Mouse (Mus musculus) 3T3-L1 (cell line): ENCODE measurements around the gene Klhl3.

Experiments
- DNase-seq: peaks from one replicate; pipeline ENCODE4 v3.0.0-alpha.2; 2015; ENCODE audit warnings: low read depth, low spot score

The Klhl3 gene

DNA sequence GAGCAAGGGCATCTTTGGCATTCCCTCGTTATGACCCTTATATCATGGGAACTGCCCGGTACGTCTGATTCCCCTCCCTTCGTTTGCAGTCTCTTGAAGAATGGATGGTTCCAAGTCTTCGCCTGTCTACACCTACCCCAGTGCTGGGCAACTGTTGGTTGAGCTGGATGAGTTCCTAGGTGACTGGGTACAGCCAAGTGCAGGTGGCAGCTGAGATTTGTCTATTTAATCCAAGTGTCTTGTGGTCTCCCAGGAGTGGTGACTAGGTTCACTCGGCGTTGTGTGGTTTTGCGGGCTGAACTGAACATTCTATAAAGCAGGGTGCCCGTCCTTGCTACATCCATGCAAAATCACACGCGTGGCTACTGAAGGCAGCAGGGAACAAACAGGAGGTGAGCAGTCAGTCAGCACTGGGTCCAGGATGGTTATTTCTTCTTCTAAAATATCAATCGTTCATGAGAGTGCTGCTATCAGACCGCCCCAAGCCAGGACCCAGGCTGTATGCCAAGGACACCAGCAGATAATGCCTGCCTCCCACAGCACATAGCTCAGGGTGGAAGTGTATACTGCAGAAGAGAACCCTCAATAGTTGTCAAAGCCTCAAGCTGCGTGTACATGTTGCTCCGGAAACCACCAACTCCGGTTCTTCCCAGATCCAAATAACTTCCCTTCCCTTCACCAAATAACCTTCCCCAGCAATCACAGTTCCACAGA, 87.5 kb downstream of the Klhl3 start:
- no peak for DNase-seq

DNA sequence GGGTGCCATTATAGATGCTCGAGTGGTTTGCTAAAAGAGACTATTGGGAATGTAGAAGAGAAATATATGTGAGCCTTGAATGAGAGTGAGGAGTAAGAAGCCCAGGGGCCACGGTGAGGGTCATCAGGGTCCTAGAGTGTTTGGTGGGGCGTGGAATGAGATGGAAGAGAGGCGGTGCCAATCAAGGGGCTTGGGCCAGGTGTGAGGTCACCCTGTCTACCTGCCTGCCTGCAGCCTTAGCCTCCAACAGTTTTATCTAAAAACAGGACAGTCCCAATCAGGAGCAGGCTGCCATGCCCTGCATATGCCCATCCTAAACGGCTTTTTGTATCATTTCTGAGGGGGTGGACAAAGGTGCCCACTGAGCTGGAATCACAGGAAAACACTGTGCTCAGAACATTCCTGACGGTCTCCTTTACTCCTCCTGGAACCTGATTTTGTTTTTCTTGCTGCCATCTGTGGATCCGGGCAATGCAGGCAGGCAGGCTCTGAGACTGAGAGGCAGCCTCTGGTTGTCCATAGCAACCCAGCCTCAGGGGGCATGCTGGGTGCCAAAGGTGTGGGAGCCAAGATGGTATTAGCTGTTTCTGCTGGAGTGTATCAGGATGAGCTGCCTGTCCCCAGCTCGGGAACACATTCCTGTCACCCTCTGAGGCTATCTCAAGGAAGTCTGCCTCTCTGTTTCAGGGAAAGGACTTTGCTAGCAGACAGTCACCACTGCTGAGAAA, 89.5 kb downstream of the Klhl3 start:
- no peak for DNase-seq

DNA sequence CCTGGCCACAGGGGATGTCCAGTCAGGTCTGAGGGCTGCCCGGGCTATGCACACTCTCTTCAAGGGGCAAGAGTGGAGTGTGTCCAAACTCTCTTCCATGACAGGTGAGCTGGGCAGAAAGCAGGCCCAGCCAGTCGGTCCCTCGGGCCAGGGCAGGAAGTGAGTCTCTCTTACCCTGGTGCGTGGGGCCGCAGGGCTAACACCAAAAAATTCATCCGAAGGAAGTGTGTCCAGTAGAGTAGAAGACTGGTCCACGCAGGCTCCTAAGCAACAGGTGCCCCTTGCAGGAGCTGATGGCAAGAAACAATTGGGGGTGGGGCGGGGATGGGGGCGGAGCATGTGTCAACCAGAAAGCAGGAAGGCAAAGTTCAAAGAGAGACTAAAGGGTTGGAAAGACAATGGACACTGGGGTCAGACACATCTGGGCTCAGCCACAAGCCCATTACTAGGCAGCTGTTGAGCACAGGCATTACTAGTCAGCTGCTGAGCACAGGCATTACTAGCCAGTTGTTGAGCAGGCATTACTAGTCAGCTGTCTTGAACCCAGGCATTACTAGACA, 90.3 kb downstream of the Klhl3 start:
- no peak for DNase-seq

DNA sequence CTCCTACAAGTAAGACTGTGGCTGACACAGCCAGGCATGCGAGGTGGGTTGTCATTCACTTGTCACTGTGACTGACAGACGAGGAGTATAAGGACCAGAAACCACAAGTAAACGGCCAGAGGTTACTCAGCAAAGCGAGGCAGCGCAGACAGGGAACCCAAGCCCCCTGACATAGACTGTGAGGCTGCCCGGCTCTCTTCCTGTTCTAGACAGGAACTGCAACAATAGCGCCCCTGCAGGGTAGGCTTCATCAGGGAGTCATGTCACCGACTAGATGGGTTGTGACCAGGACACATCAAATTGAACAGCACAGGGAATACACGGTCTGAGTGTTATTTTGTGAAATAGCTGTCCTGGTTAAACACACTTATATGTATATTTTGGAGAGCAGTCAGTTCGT, 93.0 kb downstream of the Klhl3 start:
- DNase-seq: no peak

DNA sequence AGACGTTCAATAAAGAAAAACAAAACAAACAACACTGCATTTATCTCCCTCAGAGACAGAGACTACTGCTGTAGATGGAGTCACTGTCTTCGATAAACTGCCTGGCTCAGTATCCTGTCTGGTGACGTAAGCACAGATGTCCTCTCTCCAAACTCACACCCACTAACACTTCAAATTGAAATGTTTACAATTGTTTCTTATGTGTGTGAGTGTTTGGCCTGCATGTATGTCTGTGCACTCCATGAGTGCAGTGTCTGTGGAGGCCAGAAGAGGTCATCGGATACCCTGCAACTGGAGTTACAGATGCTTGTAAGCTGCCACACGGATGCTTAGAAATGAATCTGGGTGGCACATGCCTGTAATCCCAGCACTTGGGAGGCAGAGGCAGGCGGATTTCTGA, 96.1 kb downstream of the Klhl3 start:
- DNase-seq: no peak

DNA sequence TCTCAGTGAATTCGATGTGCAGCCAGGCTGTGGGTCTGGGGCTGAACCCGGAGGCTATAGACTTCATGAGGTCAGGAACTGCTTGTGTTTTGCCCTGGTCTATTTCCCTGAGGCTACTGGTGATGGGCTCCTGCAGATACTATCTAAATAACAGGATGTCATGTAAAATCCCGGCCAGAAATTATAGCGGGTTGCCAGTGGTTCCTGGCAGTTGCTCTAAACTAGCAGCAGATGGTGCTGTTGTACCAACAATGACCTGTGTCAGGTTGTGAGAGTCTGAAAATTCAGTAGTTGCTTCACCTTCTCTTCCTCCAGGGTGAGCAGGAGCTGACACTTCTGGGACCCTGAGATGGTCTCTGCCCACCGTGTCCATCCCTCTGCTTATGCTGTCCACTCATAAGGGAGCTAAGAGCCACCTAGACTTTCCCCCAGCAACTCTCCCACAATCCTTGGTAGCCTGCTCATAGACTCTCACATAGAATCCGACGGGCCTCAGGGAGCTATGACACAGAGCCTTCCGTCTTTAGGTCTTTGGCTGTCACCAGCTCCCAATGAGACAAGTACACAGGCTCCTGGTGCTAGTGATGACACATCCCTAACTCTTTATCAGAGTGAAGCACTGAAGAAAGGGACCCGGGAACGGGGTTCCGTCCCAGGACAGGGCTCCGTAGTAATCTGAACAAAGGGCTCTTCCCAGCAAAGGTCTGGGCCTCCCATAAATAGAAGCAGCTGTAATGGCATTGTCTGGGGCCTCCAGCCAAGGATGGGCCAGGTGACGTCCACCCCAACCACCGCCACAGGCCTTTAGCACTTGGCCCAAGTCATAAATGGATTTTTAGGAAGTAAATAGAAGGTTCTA, 101.1 kb downstream of the Klhl3 start:
- peak; percentile 73 for DNase-seq

DNA sequence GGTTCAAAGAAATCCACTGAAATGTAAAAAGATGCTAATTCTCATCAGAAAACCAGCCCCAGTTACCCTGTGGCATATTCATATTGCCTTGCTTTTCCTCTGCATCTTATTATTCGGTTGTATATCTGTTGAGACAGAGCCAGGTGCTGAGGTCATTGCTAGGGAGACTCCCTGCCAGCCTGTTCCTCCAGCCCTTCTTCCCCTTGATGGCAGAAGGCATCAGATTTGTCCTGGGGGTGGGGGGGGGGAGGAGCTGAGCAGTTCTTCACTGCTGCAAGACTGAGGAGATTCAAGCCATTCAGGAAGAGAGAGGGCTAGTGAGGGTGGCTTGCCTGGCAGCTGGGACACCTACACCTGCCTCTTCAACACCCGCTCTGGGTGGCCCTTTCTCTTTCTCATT, 101.9 kb downstream of the Klhl3 start:
- no peak for DNase-seq

DNA sequence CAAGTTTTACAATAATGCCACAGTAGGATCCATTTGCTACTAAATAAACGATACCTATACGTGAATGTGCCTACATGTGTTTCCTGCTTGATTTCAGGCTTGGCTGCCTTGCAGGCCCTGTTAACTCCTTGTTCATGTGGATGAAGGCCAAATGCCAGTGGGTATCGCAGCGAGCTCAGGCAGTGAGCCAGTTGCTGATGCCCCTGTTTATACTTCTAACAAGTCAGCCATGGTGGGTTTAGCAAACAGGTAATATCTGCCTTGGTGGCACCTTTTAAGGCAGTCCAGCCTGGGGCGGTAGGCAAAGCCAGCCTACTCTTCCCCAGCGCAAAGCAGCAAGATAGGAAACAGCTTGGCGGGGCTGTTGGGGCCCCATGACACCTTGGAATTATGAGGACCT, 103.0 kb downstream of the Klhl3 start:
- no peak for DNase-seq

DNA sequence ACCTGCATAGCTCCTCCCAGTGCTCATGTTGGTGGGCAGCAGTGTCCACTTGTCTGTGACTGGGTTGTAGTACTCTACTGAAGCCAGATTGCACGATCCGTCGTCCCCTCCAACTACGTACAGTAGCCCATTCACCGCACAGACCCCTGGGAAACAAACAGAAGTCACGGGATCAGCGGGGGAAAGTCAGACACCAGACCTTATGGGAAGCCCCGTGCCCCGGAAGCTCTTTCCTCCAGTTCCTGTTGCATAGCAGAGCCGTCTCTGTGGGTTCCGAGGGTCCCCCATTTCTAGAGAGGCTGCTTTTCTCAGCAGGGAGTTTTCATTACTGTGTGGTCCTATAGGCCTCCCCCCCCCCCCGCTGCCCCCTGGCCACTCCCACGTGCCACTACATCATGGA, 104.1 kb downstream of the Klhl3 start:
- no peak for DNase-seq

DNA sequence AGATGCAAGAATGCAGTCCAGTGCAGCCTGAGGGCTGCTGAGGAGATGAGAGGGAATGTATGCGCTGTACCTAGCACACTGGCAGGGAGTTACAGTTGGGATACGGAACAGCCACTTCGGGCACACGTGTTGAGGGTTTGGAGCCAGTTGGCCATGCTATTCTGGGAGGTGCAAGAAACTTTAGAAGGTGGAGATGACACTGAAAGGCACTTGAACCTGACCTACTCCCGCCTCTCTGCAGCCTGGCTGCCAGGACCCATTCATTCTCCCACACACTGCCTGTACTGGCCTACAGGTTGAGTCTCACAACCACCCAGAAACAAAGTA, 105.4 kb downstream of the Klhl3 start:
- no peak for DNase-seq

DNA sequence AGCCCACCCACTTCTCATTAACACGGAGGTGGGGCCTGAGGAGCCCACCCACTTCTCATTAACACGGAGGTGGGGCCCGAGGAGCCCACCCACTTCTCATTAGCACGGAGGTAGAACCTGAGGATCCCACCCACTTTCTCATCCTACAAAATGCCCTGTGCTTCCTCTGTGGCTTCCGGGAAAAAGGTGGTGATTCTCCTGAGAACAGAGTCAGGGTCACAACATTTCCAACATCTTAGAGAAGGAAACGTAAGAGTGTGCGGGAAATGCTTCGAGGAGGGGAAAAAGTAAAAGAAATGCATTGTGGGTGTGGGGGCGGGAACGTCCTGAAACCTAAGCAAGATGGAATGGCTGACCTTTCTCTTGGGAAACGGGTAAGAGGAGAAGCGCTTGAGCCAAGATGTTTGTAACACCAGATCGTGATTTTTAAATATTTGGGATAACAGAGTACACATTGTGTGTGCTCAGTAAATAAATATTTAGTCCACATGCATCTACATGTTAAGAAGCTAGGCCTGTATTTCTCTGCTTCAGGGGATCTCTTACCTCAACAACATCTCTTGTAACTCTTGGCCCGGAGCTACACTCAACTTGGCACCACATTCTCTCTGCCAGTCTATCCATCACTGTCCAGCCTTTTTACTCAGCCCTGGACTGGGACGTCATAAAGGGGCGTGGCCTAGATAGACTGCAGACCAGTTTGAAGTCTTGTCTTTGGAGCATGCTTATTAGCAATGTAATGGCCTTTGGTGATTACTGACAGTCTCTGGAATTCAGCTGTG, 105.9 kb downstream of the Klhl3 start:
- DNase-seq: peak; percentile 20

DNA sequence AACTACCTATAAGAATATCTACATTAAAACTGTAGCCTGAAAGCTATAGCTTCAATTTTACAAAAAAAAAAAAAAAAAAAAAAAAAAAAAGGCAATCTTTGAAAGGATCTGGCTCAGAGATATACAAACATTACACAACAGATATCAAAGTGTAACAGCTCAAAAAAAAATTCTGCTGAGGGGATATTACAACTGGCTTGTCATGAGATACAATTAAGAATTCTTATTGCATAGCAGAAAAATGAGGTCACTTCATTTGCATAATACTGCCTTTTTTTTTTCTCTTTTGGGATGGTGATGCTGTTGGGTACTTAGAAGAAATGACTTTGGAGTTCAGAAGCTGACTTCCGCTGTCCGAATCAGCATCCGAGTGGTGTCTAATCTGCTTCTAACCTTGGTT, 111.6 kb downstream of the Klhl3 start:
- DNase-seq: no peak

DNA sequence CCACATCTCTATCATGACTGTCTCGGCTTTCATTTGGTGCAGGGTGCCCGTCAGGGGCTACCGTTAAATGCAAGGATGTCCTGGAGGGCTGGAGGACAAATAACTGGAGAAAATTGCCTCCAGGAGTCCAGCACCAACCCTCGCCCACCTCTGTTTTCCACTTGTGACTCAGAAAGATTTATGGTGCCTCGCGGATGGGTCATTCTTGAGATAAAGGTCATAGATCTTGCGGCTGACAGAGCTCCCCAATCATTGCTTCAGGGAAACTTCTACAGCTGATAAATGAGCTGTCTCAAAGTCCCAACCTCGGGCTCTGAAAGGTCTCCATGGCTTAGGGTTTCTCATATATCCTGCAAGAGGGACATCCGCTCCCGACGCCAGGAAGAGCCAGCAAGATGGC, 116.9 kb downstream of the Klhl3 start:
- DNase-seq: no peak

DNA sequence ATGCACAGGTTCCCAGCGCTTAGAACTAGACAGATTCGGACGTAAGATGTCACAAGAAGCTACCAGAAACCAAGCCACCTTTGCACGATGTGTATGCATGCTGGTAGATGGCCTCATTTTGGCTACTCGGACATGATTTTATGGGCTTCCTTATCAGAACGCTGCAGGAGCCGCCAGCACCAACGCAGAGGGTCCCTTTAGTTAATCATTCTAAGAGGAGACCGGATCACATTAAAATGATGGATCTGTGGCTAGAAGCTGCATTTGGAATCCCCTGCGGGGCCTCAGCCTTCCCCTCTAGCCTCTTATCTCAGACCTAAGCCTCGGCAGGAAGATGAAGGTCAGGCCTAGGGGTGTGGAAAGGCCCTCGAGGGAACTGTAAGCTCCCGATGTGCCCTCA, 117.5 kb downstream of the Klhl3 start:
- DNase-seq: no peak

DNA sequence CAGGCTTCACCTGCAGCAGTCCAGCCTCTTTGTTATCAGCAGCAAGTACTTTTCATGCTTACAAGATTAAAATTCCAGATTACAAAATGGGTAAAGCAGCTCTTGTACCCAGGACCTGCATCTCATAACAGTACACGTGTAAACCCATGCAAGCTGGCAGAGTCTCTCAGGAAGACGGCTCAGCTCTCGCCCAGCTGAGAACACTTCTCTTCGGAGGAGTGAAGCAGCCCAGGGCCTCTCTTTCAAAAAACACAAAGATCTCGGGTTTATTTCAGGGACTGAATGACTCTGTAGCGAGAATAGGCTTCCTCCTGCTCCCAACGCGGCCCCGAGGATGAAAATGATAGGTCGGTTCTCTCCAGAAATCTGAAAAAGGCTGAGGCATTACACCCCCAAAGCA, 128.8 kb downstream of the Klhl3 start:
- DNase-seq: no peak

DNA sequence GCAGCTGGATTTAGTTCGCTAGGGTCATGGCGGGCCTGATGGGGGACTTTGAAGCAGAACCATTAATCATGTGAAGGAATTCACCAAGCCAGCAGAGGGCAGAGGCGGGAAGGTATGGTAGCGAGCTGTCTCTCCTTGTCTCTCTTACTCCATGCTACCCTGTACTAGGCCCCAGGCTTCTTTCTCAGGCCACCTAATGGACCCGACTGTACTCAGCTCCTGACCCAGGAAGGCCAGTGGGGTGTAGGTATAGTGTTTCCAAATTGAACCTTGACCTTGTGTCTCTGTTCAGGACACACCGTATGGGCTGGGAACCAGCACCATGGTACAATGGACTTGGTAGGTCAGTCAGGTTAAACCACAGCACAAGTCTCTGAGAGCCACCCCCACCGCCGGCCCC, 129.2 kb downstream of the Klhl3 start:
- DNase-seq: no peak

DNA sequence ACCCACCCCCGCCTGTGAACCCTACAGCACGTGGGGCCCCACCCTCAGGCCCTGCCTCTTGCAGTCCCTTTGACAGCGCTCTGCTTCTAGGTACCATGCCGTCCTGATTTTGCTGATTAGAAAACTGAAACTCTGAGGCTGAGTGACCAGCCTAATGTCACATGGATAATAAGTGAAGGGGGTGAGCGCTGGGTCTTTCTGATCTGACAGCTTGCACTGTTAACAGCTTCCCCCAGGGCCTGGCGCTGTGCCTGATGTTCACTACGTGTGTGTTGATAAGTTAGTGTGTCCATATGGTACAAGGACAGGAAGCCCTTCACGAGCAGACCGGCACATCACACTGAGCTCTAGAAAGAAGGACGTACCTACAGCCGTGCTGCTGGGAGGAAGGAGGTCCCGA, 130.1 kb downstream of the Klhl3 start:
- DNase-seq: no peak

DNA sequence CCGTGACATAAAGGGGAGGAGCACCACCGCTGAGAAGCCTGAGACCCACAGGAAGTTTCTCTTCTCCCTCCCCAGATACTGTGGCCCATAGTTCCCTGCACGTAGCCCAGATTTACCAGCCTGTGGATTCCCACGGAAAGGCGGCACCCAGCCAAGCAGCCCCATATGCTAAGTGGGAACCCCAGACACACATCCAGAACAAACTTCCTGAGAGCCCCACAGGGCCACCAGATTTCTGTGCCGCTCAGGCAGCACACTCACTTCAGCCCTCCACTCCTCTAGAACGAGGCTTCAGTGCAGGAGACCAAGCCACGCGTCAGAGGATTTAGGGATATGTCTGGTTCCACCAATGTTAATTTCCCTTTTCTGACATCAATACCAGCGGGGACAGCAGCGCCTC, 130.5 kb downstream of the Klhl3 start:
- DNase-seq: no peak

DNA sequence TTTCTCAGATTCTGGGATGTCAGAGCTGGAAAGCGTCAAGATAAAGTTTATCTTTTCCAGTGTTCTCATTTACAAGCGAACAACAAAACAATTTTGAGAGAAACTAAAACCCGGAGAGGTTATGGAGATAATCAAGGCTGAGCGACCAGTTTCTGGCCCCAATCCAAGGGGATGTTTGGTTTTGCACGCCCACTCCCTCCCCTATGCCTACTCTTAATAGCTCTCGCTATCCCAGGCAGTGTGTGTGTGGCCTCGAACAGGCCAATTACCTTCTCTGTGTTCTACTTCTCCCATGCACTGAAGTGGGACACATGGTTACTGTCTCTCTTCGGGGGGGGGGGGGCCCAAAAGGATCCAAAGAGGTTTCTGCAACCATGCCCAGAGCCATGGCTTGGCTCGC, 132.7 kb downstream of the Klhl3 start:
- DNase-seq: no peak

DNA sequence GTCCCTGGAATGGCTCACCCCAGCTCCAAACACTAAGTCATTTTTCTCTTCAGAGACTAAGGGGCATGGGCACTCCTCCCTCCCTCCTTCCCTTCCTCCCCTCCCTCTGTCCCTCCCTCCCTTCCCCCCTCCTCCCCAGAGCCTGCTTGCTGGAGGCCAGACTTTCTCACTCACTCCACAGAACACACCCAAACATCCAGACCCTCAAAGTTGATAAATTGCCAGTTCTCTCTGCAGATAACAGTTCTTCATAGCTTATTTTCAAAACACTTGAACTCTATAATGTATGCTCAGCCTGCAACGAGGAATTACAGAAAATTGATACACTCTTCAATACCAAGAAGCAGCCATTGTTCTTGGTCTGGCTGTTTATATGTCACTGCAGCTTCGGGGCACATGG, 133.3 kb downstream of the Klhl3 start:
- no peak for DNase-seq

DNA sequence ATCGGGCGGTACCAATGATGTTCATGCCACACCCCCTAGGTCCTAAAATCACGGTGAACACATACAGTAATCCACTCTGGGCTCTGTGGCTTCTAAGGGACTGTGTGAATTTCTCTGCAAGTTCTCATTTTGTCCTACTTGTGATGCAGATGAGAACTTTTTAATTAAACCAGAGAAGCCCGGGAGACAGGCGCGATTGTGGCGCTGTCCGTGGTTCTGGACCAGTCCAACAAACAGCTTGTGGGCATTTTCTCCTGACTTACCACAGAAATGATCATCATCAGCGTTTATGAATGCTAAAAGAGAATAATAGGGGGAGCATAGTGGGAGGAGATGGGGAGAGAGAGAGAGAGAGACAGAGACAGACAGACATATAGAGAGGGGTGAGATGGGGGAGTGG, 134.5 kb downstream of the Klhl3 start:
- DNase-seq: no peak

DNA sequence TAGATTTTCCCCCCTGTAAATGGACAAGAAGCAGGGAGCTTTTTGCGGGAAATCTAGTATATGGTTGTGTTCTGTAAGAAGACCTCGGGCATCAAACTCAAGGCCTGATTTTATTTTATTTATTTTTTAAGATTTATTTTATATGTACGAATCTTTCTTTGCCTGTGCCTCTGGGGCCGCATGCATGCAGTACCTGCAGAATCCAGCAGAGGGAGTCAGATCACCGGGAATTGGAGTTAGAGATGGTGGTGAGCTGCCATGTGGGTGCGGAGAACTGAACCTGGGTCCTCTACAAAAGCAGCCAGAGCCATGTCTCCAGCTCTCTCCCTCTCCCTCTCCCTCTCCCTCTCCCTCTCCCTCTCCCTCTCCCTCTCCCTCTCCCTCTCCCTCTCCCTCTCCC, 135.7 kb downstream of the Klhl3 start:
- DNase-seq: no peak
